Mouse (Mus musculus): ENCODE measurements around the gene Fbxo21. TPM values are rescaled to one million over a fixed set of nuclear protein-coding genes. Genes with fewer than 3 reads are reported as not detected.

The Fbxo21 gene
- total RNA-seq, 2 experiments from 2014 or later = 145 to 152 TPM

DNA sequence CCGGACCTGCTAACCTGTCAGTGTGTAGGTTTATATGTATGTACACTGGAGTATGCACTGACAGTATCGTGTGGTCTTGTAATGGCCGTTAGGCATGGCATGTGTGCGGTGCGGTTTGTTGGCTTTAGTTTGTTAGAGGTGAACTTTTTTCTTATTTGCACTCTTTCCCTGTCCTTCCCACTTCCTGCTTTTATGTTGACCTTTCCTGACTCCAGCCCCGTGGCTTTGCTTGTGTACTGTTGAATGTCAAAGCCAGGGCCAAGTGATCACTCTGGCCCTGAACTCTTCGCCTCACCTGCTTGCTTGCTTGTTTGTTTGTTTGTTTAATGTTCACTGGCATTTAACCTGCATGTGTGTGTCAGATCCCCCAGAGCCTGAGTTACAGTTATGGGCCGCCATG lies 4.4 kb downstream of the Fbxo21 start:
- no peak for DNase-seq

DNA sequence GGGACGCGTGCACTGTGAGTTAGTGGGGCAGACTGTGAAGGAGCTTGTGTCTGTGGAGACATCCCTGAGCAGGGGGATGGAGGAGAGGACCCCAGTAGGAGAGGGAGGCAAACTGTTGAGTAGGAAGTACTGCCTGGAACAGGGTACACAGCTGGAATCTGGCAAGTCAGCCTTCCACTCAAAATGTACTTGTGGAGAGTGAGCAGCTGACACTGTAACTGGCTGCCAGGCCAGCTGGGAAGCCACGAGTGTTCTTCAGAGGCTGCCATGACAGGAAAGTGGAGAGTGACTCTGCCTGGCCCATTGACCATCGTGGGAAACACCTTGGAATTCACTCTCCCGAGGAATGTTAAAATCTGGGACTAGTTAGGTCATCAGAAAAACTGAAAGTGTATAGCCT lies 5.4 kb downstream of the Fbxo21 start:
- no peak for DNase-seq

DNA sequence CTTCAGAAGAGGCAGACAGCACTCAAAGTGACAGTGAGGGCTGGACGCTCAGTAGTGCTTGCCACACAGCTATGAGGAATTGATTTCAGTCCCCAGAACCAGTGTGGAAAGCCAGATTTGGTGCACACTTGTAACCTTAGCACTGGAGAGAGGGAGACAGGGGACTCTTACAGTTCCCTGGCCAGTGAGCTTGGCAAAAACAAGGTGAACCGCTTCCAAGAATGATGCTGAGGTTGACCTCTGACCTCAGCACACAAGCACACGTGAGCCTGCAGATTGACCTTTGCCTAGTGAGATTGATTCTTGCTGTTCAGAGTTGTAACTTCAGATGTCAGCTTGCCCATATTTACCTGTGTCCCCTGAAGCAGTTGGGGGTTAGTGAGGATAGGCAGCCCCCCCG lies 9.8 kb downstream of the Fbxo21 start:
- no peak for DNase-seq

DNA sequence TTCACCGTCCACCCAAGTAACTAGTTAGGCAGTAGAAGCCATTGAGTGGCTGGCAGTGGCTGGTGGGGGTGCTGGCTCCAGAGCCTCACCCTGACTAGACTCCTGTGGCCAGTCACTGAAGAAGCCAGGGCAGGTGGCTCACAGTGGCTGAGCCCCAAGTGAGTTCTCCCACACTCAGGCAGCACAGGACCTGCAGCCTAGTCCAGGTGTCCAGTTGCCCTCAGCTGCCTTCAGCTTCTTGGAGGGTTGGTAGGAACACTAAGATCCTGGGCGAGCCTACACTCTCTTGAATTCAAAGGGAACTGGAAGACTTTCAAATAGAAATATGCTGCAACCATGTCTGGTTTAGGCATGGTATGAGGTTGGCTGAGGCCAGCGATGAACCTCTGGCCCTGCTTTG lies 11.4 kb downstream of the Fbxo21 start:
- DNase-seq = no peak

DNA sequence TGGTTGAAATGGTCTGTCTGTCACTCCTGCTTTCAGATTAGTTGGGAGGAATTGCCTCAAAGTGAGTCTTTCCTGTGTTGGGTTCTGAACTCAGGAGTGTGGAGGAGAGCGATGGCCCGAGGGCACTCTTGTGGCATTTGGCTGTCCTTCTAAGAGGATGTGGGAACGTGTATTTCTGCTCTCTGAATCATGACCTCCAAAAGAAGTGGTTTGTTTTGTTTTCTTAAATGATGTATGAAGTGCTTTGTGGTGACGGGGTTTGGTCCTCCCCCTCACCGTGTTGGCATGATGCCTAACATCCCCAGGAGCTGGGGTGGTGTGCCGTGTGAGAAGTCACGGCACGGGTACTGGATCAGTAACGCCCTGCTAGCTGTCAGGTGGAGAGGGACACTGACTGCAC lies 11.8 kb downstream of the Fbxo21 start:
- DNase-seq = no peak

DNA sequence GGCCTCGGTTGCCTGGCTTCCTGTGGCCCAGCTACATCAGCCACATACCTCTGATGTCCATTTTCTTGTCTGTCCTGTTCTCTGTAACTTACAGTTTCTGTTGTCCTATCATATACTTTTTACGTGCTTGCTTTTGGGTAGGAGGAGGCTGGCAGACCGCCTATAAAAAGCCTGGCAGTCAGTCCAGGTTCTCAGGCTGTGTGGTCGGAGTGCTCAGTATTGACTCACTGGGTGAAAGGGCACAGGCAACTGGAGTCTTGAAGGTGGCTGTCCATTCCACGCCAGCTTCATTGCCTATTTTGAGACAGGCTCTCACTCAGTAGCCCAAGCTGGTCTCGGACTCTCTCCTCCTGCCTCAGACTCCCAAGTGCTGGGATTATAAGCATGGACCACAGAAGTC lies 13.2 kb downstream of the Fbxo21 start:
- no peak for DNase-seq

DNA sequence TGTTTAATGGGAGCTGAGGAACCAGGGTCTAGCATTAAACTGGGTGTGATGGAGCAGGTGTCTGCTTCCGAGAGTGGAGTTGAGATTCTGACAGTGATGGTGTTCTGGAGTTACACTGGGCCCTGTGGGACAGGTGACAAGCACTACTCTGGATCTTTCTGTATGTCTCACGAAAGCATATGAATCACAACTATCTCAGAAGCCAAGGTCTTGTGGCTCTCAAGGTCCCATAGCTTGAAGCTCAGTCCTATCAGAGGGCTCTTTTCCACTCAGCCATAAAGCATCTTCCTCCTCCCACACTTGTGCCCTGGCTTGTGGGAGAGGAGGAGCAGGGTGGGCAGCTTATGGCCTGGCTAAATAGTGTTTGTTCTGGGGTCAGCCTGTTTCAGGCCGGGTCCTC lies 14.4 kb downstream of the Fbxo21 start:
- DNase-seq = no peak

DNA sequence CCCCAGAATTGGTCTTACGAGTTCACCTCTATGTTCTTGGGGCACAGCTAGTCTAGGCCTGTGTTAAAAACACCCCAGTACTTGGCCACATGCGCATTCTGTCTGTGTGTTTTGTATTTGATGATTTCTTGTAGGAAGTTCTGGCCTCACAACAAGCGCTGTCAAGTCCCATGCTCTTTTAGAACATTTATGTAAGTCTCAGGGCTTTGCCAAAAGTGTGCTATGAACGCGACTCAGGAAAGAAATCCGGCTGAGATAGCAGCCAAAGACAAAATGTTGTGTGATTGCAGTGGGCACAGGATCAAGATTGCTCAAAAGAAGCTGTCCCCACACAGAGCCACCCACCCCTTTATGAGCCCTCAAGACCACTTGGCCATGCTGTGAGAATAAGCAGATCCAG lies 17.0 kb downstream of the Fbxo21 start:
- no peak for DNase-seq

DNA sequence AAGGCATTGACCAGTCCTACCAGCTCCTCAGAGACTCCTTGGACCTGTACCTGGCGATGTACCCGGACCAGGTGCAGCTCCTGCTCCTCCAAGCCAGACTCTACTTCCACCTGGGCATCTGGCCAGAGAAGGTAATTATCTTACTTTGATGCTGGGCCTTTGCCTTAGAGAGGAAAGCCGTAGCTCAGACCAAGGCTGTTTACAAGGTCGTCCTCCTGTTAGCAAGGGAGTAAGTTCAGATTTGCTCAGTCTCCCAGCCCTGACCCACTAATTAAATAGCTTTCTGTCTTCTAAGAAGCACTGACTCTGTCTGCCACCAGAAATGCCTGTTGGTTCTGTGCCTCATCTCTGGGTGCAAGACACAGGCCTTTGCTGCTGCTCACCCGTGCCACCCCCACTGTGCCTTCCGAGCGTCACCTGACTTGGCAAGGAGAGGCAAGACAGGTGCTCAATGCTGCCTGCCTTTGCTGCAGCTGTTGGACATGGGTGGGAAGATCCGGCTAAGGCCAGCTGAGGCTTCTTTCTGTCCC lies 18.9 kb downstream of the Fbxo21 start:
- no peak for DNase-seq

DNA sequence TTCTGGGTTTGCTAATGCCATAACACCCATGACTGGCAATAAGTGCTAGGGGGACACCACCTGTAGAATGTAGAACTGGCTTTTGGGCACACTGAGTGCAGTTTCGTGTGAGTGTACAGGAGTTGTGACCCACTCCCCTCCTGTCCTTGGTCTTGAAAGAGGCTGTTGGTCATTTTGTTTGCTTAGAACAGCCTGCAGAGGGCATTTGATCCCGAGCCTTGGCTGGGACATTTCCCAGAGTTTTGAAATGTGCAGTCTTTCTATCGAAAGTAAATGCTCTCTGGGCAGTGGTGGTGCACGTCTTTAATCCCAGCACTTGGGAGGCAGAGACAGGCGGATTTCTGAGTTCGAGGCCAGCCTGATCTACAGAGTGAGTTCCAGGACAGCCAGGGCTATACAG lies 19.4 kb downstream of the Fbxo21 start:
- DNase-seq = no peak

DNA sequence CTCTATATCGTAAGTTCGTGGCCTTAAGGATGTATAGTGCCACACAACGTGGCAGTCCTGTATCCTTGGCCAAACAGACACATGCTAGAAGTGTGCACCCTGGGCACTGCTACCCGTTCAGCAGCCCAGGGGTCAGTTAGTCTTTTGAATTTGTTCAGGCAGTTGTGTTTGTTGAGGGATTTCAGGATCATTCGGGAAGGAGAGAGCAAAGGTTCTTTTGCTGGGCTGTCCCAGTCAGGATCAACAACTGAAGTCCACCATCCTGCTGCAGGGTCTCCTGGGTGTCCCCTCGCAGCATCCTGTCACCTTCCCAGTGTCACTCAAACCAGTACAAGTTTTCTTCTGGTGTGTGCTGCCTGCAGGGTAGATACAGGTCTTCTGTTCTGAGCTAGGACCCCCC lies 20.1 kb downstream of the Fbxo21 start:
- DNase-seq = no peak

DNA sequence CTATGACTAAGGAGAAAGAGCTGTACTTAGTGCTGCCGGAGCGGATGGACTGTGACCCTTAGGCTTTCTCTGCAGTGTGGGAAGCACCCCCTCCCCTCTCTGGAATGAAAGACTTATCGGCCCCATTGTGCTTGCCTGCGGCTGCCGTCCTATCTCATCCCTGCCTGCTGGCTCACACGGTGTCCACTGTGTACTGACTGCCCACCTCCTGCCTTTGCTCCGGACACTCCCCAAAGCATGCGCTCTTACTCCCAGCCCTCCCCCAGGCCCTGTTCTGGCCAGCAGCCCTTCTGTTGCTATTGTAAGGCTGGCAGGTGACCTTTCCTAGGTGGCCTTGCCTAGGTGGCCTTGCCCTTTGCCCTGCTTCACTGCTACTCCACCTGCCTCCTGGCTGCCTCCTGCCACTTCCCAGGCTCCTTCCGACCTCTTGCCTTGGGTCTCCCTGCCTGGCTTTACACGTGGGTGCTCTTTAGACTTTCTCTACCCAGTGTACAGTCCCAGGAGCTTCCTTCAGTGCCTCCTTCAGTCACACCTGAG lies 21.0 kb downstream of the Fbxo21 start:
- DNase-seq = no peak

DNA sequence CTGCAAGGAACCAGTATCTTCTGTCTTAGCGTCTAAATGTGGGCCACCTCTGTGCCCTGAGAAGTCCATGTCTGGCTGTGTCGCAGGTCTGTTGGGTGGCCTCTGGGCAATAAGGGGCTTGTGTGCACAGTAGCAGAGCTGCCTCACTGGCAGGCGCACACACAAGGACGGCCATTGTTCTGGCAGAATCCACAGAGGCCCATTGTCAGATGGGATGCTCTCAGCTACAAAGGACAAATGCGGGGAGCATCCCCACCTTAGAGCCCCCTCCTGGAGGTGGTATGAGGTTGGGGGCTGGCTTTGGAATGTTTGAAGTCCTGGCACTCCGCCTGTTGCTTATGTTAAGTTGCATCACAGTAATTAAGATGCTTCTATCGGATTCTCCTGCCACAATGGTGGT lies 22.5 kb downstream of the Fbxo21 start:
- DNase-seq = no peak

DNA sequence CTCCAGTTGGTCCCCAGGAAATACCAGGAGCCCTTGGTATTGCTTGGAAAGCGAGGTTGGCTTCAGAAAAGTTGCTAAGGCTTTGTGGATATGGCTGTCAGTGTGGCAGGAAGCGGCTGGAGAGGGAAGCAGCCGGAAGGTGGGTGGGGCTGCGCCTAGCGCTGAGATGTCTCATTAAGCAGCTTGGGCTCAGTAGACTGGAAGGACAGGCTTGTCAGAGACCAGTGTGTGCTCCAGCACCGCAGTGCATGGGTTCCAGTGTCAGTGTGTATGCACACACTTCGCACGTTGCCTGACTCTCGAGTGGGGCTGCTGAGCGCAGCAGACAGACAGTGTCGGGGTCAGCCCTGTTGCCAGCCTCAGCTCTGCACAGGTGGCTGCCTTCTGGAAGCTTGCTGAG lies 23.1 kb downstream of the Fbxo21 start:
- peak; percentile 50 to 53 for DNase-seq

DNA sequence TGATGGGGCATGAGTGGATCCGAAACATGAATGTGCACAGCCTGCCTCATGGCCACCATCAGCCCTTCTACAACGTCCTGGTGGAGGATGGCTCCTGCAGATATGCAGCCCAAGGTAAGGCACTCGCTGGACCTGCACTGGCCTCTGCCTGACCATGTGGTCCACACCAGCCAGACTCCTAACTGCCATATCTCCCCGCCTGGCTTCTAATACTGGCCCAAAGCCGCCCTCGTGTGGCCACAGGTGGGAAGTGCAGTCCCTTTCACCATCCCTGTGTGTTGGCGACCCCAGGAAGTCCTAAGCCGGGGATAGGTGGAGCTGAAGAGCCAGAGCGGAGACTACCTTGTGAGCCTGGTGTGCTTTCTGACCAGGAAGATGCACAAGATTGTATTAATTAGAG lies 25.5 kb downstream of the Fbxo21 start:
- DNase-seq = peak; percentile 57 to 72

DNA sequence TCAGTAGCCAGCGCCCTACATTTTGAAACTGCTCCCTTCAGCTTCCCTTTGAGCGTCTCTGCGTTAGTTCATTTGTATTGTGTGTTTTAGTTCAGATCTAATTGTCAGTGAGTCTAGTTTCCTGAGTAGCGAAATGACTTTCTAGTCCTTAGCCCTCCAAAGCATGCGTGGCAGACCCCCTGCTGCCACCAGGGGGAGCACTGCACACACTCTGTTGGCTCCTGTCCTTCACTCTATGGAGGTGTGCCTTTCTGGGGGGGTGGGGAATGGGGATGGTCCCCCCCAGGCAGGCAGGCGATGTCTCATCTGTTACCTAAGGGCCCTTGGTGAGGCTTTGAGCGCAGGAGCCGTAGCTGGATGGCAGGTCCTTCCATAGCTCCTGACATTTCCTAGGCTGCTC lies 28.1 kb downstream of the Fbxo21 start:
- peak; percentile 57 to 63 for DNase-seq

DNA sequence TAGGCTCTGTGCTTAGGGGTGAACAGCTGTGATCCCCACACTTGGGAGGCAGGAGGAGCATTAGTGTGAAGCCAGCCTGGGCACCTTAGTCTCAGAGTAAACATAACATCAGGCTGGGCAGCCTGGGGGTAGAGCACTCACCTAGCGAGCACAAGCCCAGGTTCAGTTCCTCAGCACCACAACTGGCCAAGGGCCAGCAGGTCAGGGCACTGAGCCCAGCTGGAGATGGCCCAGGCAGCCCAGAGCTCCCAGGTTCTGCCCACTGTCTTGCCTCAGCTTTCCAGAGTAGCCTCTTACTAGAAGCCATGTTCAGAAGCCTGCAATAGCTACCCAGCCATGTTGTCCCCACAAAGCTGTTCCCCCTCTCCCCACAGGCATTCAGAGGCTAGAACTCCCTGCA lies 29.2 kb downstream of the Fbxo21 start:
- no peak for DNase-seq

DNA sequence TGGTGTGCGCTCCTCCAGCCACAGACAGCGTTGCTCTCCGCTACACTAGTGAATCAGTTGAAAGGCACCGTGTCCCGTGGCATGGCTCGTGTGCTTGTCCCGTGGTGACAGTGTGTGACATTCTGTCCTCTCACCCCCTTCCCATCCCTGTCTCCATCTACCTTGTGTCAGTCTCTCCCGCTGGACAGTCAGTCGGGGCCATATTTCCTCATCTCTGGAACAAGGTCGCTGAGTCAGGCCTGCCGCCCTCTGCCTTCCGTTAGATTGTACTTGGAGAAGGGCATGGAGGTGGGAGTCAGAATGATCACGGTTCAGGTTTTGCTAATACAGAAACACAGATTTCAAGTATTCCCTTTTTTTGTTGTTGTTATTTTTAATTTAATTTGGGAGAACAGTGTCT lies 31.8 kb downstream of the Fbxo21 start:
- no peak for DNase-seq

DNA sequence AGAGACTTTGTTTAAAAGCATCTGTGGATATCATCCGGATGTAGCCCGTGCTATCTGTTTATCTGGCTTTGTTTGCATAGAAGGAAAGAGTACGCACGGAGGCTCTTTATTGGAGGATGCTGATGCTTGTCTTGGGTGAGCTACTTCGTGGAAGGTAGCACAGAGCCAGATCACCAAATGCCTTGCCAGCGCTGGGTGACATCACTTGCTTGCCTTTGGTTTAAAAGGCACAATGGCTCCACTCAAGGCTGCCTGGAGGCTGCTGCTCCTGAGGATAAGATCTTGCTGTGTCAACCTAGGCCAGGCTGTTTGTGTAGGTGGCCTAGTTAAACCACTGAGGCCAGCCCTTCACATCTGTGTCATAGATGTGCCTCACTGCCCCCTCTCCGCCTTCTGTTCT lies 34.3 kb downstream of the Fbxo21 start:
- DNase-seq = no peak

DNA sequence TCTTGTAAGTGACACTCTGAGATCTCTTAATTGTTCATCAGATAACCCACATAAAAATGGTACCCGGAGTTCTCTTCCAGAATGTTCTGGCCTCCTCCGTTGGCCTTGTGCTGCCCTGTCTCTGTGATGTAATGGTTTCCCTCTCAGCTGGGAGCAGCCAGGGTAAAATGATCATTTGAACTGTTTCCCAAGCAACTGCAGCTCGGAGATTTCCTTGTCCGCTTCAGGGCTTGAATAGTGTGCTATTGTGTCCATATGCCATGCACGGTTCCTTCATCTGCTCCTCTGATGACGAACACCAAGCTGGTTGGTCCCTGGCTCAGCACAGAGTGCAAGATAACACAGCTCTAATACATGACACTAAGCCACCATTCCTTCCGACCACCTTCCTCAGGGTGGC lies 35.3 kb downstream of the Fbxo21 start:
- no peak for DNase-seq

DNA sequence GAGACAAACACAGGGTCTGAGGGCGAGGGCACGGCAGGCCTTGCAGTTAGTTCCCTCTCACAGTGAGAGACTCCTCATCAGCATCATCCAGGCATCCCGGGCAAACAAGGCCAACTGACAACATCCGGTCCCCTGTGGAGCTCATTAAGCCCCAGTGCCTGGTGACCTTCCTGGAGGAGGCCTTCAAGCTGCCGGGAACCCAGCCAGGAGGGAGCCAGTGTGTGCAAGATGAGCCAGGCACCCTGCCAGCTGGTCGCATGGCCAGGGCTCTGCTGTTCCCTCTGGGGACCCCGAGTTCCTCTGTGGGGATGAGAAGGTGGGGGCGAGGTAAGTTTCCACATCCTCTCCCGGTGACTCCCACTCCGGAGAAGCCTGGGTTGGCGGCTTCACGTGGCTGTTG lies 38.5 kb downstream of the Fbxo21 start:
- DNase-seq = no peak

DNA sequence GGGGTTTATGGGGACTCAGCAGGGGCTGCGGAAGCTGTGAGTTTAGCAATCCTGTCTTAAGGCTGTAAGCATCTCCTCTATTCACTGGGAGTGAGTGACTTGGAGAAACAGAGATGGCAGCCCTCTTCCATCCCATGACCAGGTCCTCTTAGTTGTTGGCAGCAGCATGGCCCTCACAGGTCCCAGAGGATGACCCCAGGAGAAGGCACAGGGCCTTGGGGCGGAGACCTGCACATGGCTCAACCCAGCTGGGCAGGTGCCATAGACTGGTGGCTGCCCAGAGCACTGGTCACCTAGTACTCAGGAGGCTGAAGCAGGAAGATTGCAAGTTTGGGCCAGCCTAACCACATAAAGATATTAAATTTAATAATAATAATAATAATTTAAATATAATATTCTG lies 39.1 kb downstream of the Fbxo21 start:
- DNase-seq = no peak

DNA sequence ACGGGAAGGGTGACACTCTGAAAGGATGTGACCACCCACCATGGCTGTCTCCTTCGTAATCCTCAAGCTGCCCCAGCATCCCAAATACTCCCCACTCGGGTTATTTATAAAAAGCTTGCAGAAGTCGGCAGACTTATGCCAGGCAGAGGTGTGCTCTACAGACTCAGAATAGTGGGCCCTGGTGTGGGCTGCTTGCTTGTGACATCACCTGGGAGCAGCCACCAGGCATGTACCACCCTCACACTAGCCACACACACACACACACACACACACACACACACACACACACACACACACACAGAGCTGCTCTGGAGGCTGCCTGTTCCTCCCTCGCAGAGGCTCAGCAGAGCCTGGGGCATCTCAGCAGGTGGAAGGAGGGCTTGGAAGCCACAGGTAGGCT lies 41.0 kb downstream of the Fbxo21 start:
- DNase-seq = no peak

DNA sequence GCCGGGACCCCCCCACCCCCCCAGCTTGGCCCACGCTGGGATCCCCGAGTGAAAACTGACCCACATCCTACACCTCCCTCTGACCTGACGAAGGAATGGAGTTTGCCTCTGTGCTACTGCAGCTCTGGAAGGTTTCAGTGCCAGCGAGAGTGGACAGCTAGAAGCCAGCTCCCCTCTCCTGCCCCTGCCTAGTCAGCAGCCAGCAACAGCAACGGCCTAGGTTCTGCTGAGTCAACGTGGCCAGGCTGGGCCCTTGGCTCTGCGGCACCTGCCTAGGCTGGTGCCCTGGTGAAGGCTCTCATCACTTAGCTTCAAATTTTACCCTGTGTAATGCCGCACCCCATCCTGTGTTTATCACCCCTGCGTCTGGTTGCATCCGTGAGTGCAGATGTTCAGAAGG lies 43.4 kb downstream of the Fbxo21 start:
- DNase-seq = no peak

DNA sequence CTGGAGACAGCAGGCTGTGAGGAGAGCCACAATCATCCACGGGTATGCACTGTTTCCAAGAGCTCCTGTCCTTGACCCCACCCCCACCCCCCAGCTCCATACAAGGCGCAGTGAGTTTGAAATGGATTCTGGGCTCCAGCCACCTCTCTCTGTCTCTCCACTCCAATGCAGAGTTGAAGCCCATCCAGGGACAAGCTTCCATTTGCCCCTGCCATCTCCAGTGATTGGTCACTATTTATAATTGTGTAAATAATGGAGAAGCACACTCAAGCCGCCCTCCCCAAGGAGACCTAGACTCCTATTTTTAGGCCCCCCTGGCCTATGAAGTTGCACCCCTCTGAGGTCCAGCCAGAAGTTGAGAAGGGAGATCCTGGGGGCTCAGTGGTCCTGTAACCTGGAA lies 46.5 kb downstream of the Fbxo21 start:
- DNase-seq = no peak
